Mouse (Mus musculus): ENCODE measurements around the gene Ppp1r32.

Gene Ppp1r32

DNA sequence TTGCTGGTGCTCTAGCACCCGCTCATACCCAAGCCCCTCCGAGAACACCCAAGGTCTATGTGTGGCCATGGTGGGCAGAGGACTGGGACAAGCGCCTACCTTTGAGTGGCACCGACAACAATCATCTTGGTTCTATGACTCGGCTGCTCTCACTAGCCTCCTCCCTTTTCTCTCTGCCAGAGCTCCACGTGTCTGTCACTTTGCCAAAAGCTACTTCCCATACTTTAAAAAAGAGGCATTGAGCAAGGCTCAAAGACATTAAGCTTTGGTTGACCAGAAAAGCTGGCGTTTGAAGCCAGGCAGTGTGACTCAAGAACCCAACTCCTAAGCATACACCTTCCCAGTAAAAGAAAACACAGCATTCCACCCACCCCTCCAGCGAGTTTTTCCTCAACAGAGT is 24.6 kb downstream of the Ppp1r32 start:
- no peak for DNase-seq (ENCODE audit: low read depth, low spot score)

DNA sequence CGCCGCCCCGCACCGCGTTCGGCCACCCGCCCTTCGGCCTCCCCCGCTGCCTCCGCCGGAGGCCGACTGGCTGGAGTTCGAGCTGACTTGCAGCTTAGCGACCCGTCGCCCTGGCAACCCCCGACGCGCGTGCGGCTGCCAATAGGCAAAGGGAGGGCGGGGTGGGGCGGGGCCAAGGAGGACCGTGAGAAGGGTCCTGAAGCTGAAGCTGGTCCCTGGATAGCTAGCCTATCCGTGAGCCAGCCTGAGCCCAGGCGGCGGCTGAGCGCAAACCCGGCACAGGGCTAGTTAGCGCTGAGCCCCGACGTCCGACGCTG is 25.3 kb downstream of the Ppp1r32 start:
- peak; percentile 95 for DNase-seq (ENCODE audit: low read depth, low spot score)

GRCm38 (mm10) chr19:10456752-10457483 is 25.8 kb downstream of the Ppp1r32 start, which contains the start of gene Lrrc10b:
TSS of gene Lrrc10b (minus strand) at chr19:10457473.
- peak; percentile 79 for DNase-seq (ENCODE audit: low read depth, low spot score)

- no peak for DNase-seq (ENCODE audit: low read depth, low spot score)
Observed at GRCm38 (mm10) chr19:10455437-10455806, 27.3 kb downstream of the Ppp1r32 start.

DNA sequence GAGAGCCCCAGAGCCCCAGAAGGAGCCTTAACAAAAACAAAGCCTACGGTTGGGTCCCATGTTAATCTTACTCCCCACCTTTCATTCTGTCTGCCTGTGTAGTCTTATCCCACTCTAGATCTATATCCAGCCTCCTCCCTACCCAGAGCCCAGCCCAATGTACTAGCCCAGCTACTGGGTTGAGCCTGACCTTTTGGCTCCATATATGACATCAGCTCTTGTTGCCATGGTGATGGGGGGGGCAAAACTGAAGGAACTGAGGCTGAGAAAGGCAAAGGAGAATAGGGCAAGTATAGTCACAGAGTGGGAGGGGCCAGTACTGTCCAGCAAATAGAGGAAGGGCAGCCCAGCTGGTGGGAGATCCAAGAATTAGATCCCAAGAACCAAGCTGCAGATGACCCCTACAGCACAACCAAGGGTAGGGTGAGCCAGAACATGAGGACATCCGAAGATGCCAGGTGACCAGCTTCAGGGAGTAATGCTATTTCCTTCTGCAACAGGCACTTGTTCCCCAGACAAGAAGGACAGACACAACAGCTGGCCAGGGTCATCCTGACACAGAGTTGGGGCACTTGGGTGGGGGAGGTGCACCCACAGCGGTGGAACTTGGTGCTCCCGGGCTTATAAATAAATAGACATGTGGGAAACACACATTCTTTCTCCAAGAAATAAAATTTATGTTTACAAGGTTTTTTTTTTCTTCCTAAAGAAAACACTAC is 27.9 kb downstream of the Ppp1r32 start:
- DNase-seq (ENCODE audit: low read depth, low spot score): peak; percentile 41

DNA sequence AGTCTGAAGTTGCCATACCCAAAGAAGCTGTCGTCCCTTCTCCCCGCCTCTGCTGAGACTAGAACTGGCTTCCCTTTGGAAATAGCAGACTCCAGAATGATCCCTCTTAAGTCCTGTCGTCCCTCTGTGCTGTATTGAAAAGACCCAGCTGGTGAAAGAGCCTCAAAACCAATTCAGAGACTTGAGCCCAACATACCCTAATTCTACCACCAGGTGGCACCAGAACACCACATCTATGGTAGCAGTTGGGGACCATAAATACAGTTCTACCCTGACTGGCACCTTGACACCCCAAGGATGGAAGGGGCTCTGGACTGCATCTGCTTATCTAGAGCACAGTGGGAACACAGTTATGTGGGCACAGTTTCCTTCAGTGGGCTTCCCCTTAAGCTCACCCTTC is 33.0 kb downstream of the Ppp1r32 start:
- DNase-seq (ENCODE audit: low read depth, low spot score): peak; percentile 82

DNA sequence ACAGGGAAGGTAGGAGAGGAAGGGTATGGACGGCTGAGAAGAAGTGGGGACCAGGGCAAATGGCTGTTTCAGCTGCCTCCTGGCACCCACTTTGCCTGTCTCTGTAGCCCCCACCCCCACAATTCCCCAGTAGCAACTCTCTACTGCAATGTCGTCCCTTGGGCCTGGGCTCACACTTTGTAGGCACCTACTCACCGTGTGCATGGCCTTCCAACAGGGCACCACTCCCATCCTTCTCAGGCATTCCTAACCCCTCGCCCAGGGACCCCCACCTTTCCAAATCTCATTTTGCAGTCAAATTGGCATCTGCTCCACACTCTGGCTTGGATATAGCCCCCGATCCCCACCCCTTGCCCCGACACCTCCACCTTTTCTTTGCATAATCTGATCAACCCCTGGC is 33.5 kb downstream of the Ppp1r32 start:
- no peak for DNase-seq (ENCODE audit: low read depth, low spot score)

DNA sequence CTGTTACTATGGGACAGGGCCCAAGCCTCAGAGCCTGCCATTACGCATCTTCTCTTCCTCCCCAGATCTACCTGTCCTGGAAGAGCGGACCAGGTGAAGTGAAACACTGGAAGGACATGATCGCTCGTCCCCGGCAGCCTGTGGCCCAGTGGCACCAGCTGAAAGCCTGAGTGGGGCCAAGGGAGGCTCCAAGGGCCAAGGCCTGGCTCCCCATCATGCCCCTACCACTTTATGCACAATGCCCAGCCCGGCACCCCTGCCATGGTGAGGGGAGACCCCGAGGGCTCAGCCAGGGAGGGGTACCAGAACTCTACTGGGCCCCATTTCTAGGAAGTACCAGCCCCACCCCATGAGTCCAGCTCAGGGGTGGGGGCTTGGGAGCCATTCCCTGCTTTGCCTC is 34.5 kb downstream of the Ppp1r32 start:
- DNase-seq (ENCODE audit: low read depth, low spot score): no peak

DNA sequence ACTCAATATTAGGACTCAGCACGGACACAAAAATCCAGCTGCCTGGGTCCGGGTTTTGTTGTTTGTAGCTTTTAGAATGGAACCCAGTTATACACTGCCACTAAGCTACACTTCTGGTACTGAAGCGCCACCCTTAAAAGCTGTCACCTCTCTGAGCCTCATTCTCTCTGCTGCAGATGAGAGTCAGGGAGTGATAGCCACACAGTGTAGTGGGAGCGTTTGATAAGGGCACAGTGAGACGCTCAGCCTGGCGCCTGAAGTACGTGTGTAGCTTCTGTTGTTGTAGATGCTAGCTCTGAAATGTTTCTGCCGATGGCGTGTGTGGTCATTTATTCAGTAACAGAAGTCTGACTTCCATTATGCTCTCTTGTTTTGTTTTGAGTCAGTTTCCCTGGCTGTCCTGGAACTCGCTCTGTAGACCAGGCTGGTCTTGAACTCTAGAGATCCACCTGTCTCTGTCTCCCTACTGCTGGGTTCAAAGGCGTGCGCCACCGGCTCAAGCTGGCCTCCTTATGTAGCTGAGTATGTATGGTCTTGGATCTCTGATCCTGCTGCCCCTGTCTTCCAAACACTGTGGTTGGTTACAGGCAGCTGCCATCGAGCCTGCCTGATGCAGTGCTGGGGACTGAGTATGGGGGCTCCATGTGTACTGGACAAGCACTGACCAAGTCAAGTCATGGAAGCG is 37.9 kb downstream of the Ppp1r32 start:
- no peak for DNase-seq (ENCODE audit: low read depth, low spot score)

DNA sequence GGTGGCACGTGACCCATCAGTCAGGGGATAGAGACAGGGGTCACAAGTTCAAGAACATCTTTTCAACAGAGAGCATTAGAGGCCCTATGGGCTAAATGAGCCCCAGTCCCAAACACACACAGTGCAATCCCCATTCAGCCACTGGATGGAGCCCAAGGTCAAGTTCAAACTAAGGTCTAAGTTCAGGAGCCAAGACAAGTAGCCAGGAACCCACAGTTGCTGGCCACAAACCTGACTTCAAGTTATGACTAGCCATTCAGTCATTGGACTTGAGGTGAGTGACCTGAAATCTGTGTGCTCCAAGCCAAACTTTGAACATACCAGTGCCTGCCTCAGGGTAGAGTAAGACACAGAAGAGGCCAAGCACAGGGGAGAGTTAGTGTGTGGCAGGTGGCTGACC is 45.2 kb downstream of the Ppp1r32 start:
- peak; percentile 58 for DNase-seq (ENCODE audit: low read depth, low spot score)

GRCm38 (mm10) chr19:10436726-10437125 is 46.0 kb downstream of the Ppp1r32 start:
- DNase-seq (ENCODE audit: low read depth, low spot score): no peak

DNA sequence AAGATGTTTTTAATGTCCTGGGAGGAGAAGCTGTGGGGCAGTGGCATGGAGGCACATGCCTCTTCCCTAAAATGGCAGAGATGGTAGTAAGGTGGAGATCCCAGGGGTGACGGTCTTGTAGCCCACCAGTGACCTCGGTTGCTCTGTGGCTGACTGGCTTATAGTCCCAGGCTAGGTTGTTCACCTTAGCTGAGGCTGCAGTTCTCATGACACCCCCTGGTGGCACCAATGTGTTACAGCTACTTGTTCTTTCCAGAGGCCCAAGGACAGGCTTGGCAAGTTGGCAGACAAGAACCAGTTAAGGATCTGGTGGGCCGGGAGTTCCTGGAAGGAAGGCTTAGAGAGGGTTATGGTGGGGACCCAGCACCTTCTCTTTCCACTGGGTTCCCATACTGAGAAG is 46.8 kb downstream of the Ppp1r32 start:
- DNase-seq (ENCODE audit: low read depth, low spot score): peak; percentile 85

DNA sequence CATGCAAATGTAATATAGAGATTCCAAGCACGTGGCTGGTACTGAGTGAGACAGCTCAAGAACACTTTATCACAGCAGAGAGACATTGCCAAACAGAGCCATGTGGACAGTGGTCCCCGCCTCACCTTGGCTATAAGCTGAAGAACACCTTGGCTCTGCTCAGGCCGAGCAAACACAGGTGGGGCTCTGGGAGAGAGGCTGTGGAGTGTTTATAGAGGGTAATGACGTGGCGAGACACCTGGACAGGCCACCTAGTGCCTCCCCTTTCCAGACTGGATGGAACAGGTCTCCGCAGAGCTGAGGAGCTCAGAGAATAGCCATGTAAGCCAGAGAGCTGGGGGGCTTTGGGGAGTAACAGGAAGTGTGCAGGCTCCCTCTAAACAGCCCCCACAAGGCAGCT is 47.8 kb downstream of the Ppp1r32 start:
- DNase-seq (ENCODE audit: low read depth, low spot score): no peak

- no peak for DNase-seq (ENCODE audit: low read depth, low spot score)
Observed at GRCm38 (mm10) chr19:10433879-10434540, 48.7 kb downstream of the Ppp1r32 start.

- no peak for DNase-seq (ENCODE audit: low read depth, low spot score)
Observed at GRCm38 (mm10) chr19:10433225-10433624, 49.5 kb downstream of the Ppp1r32 start.

GRCm38 (mm10) chr19:10431841-10432240 is 50.9 kb downstream of the Ppp1r32 start:
- no peak for DNase-seq (ENCODE audit: low read depth, low spot score)

DNA sequence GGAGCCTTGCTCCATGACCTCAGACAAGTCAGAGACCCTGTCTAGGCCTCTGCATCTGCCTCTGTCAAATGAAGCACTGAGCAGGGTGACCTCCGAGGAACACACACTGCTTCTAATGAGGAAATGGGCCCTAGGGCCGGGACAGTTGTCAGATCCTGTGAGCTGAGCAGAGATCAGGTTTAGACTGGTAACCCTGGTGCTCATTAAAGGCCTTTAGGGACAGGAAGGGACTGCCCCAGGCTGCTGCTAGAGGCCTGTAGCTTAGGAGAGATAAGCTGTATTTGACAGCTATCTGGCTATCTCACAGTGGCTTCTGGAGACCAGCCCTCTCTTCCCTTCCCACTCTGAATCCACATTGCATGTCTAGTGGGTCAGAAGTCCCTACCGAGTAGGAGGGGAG is 51.3 kb downstream of the Ppp1r32 start:
- no peak for DNase-seq (ENCODE audit: low read depth, low spot score)

DNA sequence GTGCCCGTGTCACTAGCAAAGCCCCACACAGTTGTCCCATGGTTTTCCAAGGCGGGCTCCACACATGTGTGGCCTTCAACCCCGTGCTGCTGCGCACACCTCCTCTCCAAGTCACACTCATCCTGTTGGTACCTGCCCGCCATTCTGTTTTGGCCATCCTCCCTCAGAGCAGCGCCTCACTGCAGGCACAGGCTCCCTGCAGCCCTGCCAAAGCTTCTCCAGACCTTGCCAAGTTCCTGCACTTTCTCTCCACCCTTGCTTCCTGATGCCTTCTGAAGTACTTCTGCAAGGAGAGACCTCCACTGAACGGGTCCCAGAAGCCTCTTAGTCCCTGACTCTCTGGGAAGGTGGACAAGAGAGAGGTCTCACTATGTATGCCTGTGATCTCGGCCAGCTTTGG is 53.4 kb downstream of the Ppp1r32 start:
- DNase-seq (ENCODE audit: low read depth, low spot score): no peak

DNA sequence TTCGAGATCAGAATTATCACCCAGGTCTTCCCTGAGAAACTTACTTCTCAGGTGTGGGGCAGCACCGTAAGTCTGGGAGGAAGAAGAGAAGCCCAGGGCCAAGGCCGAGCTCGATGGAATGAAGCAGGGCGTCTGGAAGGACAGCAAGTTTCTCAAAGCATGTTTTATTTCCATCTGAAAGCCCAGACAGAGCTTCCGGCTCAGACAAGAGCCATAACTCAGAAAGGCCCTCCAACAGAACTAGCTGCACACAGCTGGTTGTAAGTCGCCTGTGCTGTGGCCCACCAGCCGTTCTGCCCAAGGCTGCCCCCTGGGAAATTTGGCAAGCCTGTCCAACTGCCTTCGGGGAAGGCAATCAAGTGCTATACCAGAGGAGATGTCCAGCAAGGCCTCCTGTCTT is 55.3 kb downstream of the Ppp1r32 start:
- DNase-seq (ENCODE audit: low read depth, low spot score): no peak

DNA sequence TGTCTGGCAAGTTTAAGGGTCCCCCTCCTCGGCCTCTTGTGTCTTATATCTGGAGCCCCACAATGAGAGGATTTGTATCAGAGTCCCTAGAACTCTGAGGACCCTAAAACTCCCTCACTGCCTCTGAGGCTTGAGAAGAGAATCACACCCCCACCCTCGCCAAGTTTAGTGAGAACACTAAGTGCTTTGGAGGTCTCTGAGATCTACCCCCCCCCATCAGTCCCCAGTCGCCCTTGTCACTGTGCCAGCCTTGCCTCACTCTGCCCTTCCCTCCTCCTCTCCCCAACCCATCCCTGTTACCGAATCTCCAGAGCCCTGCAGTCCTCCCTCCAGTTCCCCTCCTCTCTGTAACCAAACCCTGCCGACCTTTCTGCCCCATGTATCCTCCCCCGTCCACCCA is 55.9 kb downstream of the Ppp1r32 start:
- DNase-seq (ENCODE audit: low read depth, low spot score): no peak

DNA sequence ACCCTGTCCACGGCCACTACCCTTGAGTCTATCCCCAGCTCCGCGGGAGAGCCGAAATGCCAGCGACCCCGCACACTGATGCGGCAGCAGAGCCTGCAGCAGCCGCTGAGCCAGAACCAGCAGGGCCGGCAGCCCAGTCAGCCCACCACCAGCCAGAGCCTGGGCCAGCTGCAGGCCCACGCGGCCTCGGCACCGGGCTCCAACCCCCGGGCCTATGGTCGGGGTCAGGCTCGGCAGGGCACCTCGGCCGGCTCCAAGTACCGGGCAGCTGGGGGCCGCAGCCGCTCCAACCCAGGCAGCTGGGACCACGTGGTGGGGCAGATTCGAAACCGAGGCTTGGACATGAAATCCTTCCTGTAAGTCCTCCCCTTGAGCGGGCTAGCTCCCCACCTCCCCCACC is 56.4 kb downstream of the Ppp1r32 start:
- DNase-seq (ENCODE audit: low read depth, low spot score): no peak

GRCm38 (mm10) chr19:10425484-10426270 is 57.1 kb downstream of the Ppp1r32 start:
- DNase-seq (ENCODE audit: low read depth, low spot score): no peak

Measured in R1 (cell line).